ENCODE assay signal across 23 mouse cellular contexts in genomic region chr10:98866836-98867370, GRCm38 (mm10). TPM values are rescaled to one million over a fixed set of nuclear protein-coding genes. Genes with fewer than 3 reads are reported as not detected.
DNase-seq lines count a peak whose midpoint lies in the region; ATAC-seq and TF ChIP-seq lines count a peak whose summit lies in the region.
"Had no signal": no experiment of that assay in that cellular context is flagged by ENCODE, and none has a peak within 500 bp of the region (broad histone marks: within the 10 kb centered on the region; RNA-seq: fewer than 3 reads in every experiment).

No protein-coding gene starts in this region.

- no peak for TF ChIP-seq EP300 in liver, postnatal 0 days (IDR thresholded peaks at IDR 0.05; ENCODE audit: low read depth)

- no peaks in the 10 kb centered on the region for H3K27me3 ChIP-seq in kidney, adult 2 months (replicated peaks; ENCODE audit: control insufficient read depth, insufficient read depth, low read length)
- H3K27me3 ChIP-seq in liver, adult 2 months (ENCODE audit: control insufficient read depth, insufficient read depth, low read length): no peaks in the 10 kb centered on the region
- no peaks in the 10 kb centered on the region for H3K27me3 ChIP-seq in liver, postnatal 0 days (ENCODE audit: insufficient read depth, low read length)
- H3K27me3 ChIP-seq: forebrain, embryonic 13.5 days; heart, embryonic 13.5 days had no signal

- H3K9ac ChIP-seq in liver, adult 2 months (ENCODE audit: low read depth, low read length): no peak overlapping the region
- no peak overlapping the region for H3K9ac ChIP-seq in liver, postnatal 0 days (replicated peaks)
- H3K9ac ChIP-seq: forebrain, embryonic 13.5 days; heart, embryonic 13.5 days; hindbrain, embryonic 14.5 days had no signal

- no peaks in the 10 kb centered on the region for H3K36me3 ChIP-seq in kidney, adult 2 months (ENCODE audit: control insufficient read depth, insufficient read depth, low read length)
- no peaks in the 10 kb centered on the region for H3K36me3 ChIP-seq in liver, adult 2 months (ENCODE audit: control insufficient read depth, insufficient read depth, low read length)
- no peaks in the 10 kb centered on the region for H3K36me3 ChIP-seq in liver, postnatal 0 days (replicated peaks; ENCODE audit: insufficient read depth, low read length)
- H3K36me3 ChIP-seq: forebrain, embryonic 10.5 days; heart, embryonic 10.5 days; heart, embryonic 13.5 days had no signal

- no peak for TF ChIP-seq CTCF in kidney, adult 2 months (conservative IDR thresholded peaks at IDR 0.05; ENCODE audit: insufficient read depth, insufficient read length, low read depth, low read length)
- TF ChIP-seq CTCF in liver, adult 2 months (IDR thresholded peaks at IDR 0.05; ENCODE audit: low read depth, low read length): no peak
- no peak for TF ChIP-seq CTCF in liver, postnatal 0 days (IDR thresholded peaks at IDR 0.05; ENCODE audit: low read depth)

- no peak for TF ChIP-seq POLR2A in kidney, adult 2 months (IDR thresholded peaks at IDR 0.05; ENCODE audit: low read depth, low read length)
- no peak for TF ChIP-seq POLR2A in liver, adult 2 months (IDR thresholded peaks at IDR 0.05; ENCODE audit: extremely low read depth, insufficient read depth, low read length)

- no peaks in the 10 kb centered on the region for H3K79me2 ChIP-seq in liver, adult 2 months (ENCODE audit: control insufficient read depth, insufficient read depth, low read length)

- H3K4me3 ChIP-seq in kidney, adult 2 months (ENCODE audit: insufficient read depth, low read depth, low read length): no peak overlapping the region
- H3K4me3 ChIP-seq in liver, adult 2 months (ENCODE audit: insufficient read depth, low read depth, low read length): no peak overlapping the region
- no peak overlapping the region for H3K4me3 ChIP-seq in liver, postnatal 0 days (ENCODE audit: low read depth, low read length)
- H3K4me3 ChIP-seq: forebrain, embryonic 10.5 days; forebrain, embryonic 13.5 days; heart, adult 2 months; heart, embryonic 10.5 days; heart, embryonic 13.5 days had no signal

- H3K4me1 ChIP-seq in kidney, adult 2 months (ENCODE audit: control insufficient read depth, insufficient read depth, low read length): peaks cover 16% of the 10 kb centered on the region
- H3K4me1 ChIP-seq in liver, adult 2 months (ENCODE audit: control insufficient read depth, insufficient read depth, low read length): no peaks in the 10 kb centered on the region
- H3K4me1 ChIP-seq in liver, postnatal 0 days (ENCODE audit: insufficient read depth): peaks cover 6% of the 10 kb centered on the region; the same call in 1 of the 2 replicates
- H3K4me1 ChIP-seq: forebrain, embryonic 10.5 days; forebrain, embryonic 13.5 days had no signal

- H3K9me3 ChIP-seq in liver, postnatal 0 days (ENCODE audit: low read length): no peaks in the 10 kb centered on the region
- H3K9me3 ChIP-seq: forebrain, embryonic 10.5 days; forebrain, embryonic 13.5 days; heart, embryonic 10.5 days; heart, embryonic 13.5 days had no signal

- no peak for ATAC-seq in liver, postnatal 0 days
- ATAC-seq: CD4-positive, CD25-positive, alpha-beta regulatory T cell, adult 4 months; forebrain, embryonic 13.5 days; forebrain, embryonic 16.5 days; hindbrain, postnatal 0 days; inflammation-experienced regulatory T-cells, adult 6 months had no signal

- no peak overlapping the region for H3K4me2 ChIP-seq in liver, postnatal 0 days (ENCODE audit: low read depth, low read length)
- H3K4me2 ChIP-seq: forebrain, embryonic 13.5 days; heart, embryonic 13.5 days; hindbrain, embryonic 14.5 days had no signal

- WGBS in kidney, adult 2 months: 62% methylated on average over 5 of the region's 5 CpGs
- WGBS in liver, adult 2 months: 60% methylated on average over 5 of the region's 5 CpGs
- 87% methylated on average over 5 of the region's 5 CpGs for WGBS in liver, postnatal 0 days (ENCODE audit: insufficient replicate concordance)

- no peak overlapping the region for H3K27ac ChIP-seq in kidney, adult 2 months (ENCODE audit: insufficient read depth, low read depth, low read length)
- H3K27ac ChIP-seq in liver, adult 2 months (replicated peaks; ENCODE audit: insufficient read depth, low read depth, low read length): no peak overlapping the region
- H3K27ac ChIP-seq in liver, postnatal 0 days (ENCODE audit: low read depth): no peak overlapping the region
- H3K27ac ChIP-seq: forebrain, embryonic 10.5 days; forebrain, embryonic 13.5 days; heart, adult 2 months; heart, embryonic 10.5 days; heart, embryonic 13.5 days; hindbrain, embryonic 14.5 days; hindbrain, postnatal 0 days had no signal

- peak; percentile 6 for DNase-seq in adrenal gland, postnatal 10 days
- DNase-seq in adrenal gland, adult 18-20 months (ENCODE audit: low spot score in 2 of 2): no peak
- DNase-seq in kidney, adult 2 months: peak; percentile 67
- DNase-seq in kidney, postnatal 14 days: no peak
- peak; percentile 58 for DNase-seq in liver, adult 2 months (ENCODE audit: extremely low read depth, low read depth, low spot score)
- DNase-seq in liver, postnatal 0 days: no peak
- DNase-seq: cerebellum, adult 18-20 months; cerebellum, adult 9-10 months; cerebellum, postnatal 14 days; gastrocnemius, postnatal 10 days; gastrocnemius, postnatal 36 days; heart, adult 2 months; heart, postnatal 14 days; heart, postnatal 4 days had no signal

RNA-seq across cellular contexts. Expression of gene Atp2b1, which starts 47.3 kb away (rescaled TPM):
- 10 to 100 TPM; 53.1 to 57.7 TPM for total RNA-seq in adrenal gland, postnatal 10 days (2021)
- 10 to 100 TPM; 45.8 to 51.5 TPM for total RNA-seq in adrenal gland, adult 18-20 months (2021)
- polyA plus RNA-seq in kidney, adult 2 months (2012; rRNA removed): 12.3 and 13.3 TPM in 2 replicates
- 28.8 and 31.5 TPM in 2 replicates for total RNA-seq in liver, adult 2 months (2014; rRNA removed)
- polyA plus RNA-seq in liver, adult 2 months (2012; rRNA removed): 4.7 and 5.2 TPM in 2 replicates
- polyA plus RNA-seq in liver, postnatal 0 days (2015; fragmentation: Nextera tagmentation; extraction: Ambion mirVana): 33.3 and 37.0 TPM in 2 replicates

Comparison
In these comparisons a context has a peak if more than half of its experiments do, and no peak if none do; other contexts are left out.
1. DNase-seq: peak in adrenal gland, postnatal 10 days (single experiment), kidney, adult 2 months (single experiment) and liver, adult 2 months (single experiment); none in adrenal gland, adult 18-20 months (0 of 2), kidney, postnatal 14 days (single experiment) and liver, postnatal 0 days (single experiment).